Mouse (Mus musculus) frontal cortex, adult 2 months (tissue): Measurements from ENCODE around the gene Cdx4. TPM values are rescaled to one million over a fixed set of nuclear protein-coding genes. Genes with fewer than 3 reads are reported as not detected.

ENCODE experiments used
- DNase-seq, 2 experiments: peaks; one replicate each; pipeline ENCODE4 v3.0.0; 2022; ENCODE audit warnings: low spot score in 1 of 2; ENCODE audit errors: extremely low spot score in 1 of 2
- polyA plus RNA-seq: library from polyadenylated mRNA; depleted of rRNA; stranded (reverse); fragments of >200 nt; gene quantifications from 2 replicates; pipeline ENCODE4 v1.2.3, GENCODE M21; 2012; rRNA removed

Gene Cdx4
- polyA plus RNA-seq, 1 experiment = not detected

DNA sequence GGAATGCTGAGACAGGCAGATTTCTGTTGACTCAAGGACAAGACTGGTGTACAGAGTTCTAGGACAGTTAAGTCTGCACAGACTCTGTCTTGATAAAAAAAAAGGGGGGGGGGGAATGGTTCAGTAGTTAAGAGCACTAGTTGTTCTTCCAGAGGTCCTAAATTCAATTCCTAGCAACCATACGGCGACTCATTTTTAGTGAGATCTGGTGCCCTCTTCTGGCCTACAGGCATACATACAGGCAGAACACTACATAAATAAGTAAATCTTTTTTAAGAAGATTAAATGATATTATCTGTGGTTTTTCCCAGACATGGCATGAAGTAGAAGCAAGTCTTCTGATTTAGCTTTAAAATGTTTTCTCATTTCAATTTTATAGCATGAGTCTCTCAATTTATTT lies 50.4 kb downstream of the Cdx4 start:
- peak in 1 of 2 experiments; percentile 29 for DNase-seq

- no peak for DNase-seq
These were observed 53.1 kb downstream of the Cdx4 start for GRCm38 (mm10) chrX:103374250-103374649.

Other genes with a start within 250 kb of the Cdx4 start
- 61.8 and 69.8 TPM in 2 replicates for gene Nap1l2, start 134.8 kb upstream of the Cdx4 start, polyA plus RNA-seq
- 12.1 and 13.6 TPM in 2 replicates for gene Chic1, start 35.1 kb downstream of the Cdx4 start, polyA plus RNA-seq
- 0.92 and 1.1 TPM in 2 replicates for gene Tsx, start 93.1 kb downstream of the Cdx4 start, polyA plus RNA-seq
- gene Gm26992, start 100.6 kb downstream of the Cdx4 start, polyA plus RNA-seq = not detected in 2 replicates